Mouse (Mus musculus) hindbrain, embryonic 12.5 days (tissue): ENCODE data around the gene Papss1. TPM values are rescaled to one million over a fixed set of nuclear protein-coding genes. Genes with fewer than 3 reads are reported as not detected.

Experiments
- ATAC-seq: fragments of 200-750 bp; cut with Nextera tagmentation; 2 replicates; pipeline ENCODE4 v1.8.0; 2017; ENCODE audit warnings: moderate TSS enrichment; ENCODE audit not compliant: low FRiP score
- H3K27ac ChIP-seq: fragments of 300-500 bp; sonication (generic); 2 replicates; pipeline ENCODE4 v1.5.1; 2016; ENCODE audit warnings: mild to moderate bottlenecking
- H3K27me3 ChIP-seq: fragments of 300-500 bp; sonication (generic); 2 replicates; pipeline ENCODE4 v1.6.1; 2016; ENCODE audit warnings: mild to moderate bottlenecking
- H3K36me3 ChIP-seq: fragments of 300-500 bp; sonication (generic); 2 replicates; pipeline ENCODE4 v1.6.1; 2016; ENCODE audit warnings: mild to moderate bottlenecking
- H3K4me1 ChIP-seq: fragments of 300-500 bp; sonication (generic); 2 replicates; pipeline ENCODE4 v1.6.1; 2016
- H3K4me2 ChIP-seq: fragments of 300-500 bp; sonication (generic); replicated peaks from 2 replicates; pipeline ENCODE4 v1.6.1; 2016; ENCODE audit warnings: mild to moderate bottlenecking
- H3K4me3 ChIP-seq: fragments of 300-500 bp; sonication (generic); 2 replicates; pipeline ENCODE4 v1.5.1; 2016; ENCODE audit warnings: mild to moderate bottlenecking
- H3K9ac ChIP-seq: fragments of 300-500 bp; sonication (generic); 2 replicates; pipeline ENCODE4 v1.6.1; 2016; ENCODE audit warnings: mild to moderate bottlenecking, moderate library complexity
- H3K9me3 ChIP-seq: fragments of 300-500 bp; sonication (generic); replicated peaks from 2 replicates; pipeline ENCODE4 v1.6.1; 2016; ENCODE audit warnings: mild to moderate bottlenecking
- WGBS: fragments of 180-500 bp; shearing (Covaris S2); methylation state at CpG from one replicate; pipeline ENCODE4 v1.1.7; 2016; 5-methylcytosine and 5-hydroxymethylcytosine counted together
- polyA plus RNA-seq: library from polyadenylated mRNA; unstranded; fragments of >200 nt; fragmentation: Nextera tagmentation; extraction: Ambion mirVana; gene quantifications from 2 replicates; pipeline ENCODE4 v1.2.1, GENCODE M21; 2016

The Papss1 gene
- polyA plus RNA-seq, 1 experiment from 2014 or later, result 107 TPM

DNA sequence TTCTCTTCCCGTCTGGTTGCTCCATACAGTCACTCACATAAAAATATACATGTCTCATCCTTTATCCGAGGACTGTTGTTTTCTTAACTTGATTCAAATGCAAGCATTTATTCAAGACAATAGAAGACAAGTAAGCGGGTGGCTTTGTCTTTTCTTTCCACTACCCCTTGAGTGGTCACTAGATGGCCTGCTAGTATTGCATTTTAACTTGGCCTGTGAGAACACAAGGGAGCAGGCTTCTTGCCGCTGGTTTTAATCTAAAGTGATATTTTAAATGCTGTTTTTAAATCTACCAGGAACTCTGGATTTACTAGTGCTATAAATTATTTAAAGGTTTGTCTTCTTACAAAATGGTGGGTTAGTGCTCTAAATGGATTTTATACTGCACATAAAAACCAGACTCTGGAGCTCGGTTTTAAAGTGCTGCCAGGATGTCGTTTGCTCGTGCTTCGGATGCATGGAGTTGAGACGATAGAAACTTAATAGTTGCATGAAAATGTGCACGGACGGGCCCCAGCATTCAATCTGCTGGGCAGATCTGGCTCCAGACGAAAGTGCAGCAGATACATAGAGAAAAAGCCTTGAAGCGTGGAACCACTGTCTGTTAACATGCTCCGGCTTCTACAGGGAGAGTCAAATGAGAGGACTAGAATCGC is 28.7 kb downstream of the Papss1 start:
- no peak overlapping the region for H3K9ac ChIP-seq
- no peaks in the 10 kb centered on the region for H3K9me3 ChIP-seq
- peaks cover 26% of the 10 kb centered on the region for H3K36me3 ChIP-seq
- no peak for ATAC-seq
- H3K27ac ChIP-seq, result no peak overlapping the region
- no peak overlapping the region for H3K4me3 ChIP-seq
- H3K27me3 ChIP-seq, result no peaks in the 10 kb centered on the region
- no peaks in the 10 kb centered on the region for H3K4me1 ChIP-seq
- 85% methylated on average over 15 of the region's 15 CpGs for WGBS
- no peak overlapping the region for H3K4me2 ChIP-seq

DNA sequence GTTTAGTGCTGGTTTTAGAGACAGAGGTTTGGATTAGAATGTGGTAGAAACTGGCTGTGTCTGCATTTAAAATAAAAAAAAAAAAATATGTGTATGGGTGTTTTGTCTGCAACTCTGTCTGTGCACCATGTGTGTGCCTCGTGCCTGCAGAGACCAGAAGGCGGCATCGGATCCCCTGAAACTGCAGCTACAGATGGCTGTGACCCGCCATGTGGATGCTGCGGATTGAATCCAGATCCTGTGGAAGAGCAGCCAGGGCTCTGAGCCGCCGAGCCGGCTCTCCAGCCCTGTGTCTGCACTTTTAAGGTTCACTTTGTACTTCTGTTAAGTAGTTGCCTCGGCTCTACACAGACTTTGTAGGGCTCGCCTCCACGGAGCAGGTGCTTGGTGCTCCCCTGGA is 29.8 kb downstream of the Papss1 start:
- Histone ChIP-seq H3K4me2 (no peak overlapping the region), H3K4me3 (no peak overlapping the region), H3K9me3 (no peaks in the 10 kb centered on the region), H3K4me1 (no peaks in the 10 kb centered on the region), H3K9ac (no peak overlapping the region), H3K27me3 (no peaks in the 10 kb centered on the region), H3K36me3 (peaks cover 18% of the 10 kb centered on the region), H3K27ac (no peak overlapping the region)
- WGBS, result 97% methylated on average over 11 of the region's 11 CpGs
- ATAC-seq, result no peak

DNA sequence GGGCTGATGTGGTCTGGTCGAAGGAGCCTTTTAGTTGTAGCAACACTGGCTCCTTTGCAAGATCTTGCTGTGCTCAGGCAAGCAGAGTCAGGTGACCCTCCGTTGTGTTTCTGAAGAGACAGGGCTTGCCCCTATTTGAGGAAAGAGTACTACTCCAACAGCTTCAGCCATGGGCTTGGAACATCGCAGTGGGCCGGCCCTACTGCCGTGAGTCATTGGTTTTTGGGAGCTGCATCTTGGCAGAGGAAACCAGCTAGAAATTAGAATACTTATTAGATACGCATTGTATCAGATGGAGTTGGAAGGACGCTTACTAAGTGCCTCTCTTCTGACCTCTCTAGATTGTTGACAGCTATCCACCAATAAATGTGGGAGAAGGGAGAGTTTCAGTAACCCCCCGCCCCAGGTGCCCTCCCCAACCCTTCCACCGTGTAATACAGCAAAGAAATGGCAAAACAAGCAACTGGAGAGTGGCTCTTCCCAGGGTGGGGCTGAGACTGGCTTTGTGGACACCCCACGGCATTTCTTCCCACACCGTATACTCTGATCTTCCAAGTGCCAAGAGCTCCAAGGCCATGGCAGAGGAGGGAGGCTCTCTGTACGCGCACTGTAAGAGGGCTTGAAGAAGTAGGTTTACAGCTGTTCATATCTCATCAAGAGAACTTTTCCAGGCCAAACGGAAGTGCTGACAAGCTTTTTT is 31.1 kb downstream of the Papss1 start:
- H3K9me3 ChIP-seq, result no peaks in the 10 kb centered on the region
- H3K36me3 ChIP-seq, result peaks cover 11% of the 10 kb centered on the region
- H3K27ac ChIP-seq, result no peak overlapping the region
- no peak for ATAC-seq
- WGBS, result 92% methylated on average over 14 of the region's 14 CpGs
- no peaks in the 10 kb centered on the region for H3K27me3 ChIP-seq
- no peak overlapping the region for H3K4me3 ChIP-seq
- H3K4me1 ChIP-seq, result no peaks in the 10 kb centered on the region
- H3K4me2 ChIP-seq, result no peak overlapping the region
- H3K9ac ChIP-seq, result no peak overlapping the region

DNA sequence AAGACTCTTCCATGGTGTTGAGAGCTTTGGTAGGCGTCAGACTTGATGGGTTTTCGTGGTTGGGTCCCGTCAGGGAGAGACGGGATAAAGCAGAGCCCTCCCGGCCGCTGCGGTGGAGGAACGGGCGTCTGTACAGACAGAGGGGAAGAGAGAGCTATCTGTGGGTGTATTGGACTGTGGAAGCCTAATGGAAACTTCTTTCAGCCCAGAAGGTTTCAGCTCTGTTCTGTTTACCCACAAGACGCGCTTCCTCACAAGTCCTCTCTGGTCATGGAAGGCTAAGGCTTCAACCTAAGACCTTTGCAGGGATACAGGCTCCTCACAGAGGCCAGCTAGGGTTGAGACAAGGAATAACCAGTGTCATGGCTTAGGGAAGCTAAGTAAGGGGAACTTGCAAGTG is 36.2 kb downstream of the Papss1 start:
- no peak for ATAC-seq
- no peaks in the 10 kb centered on the region for H3K4me1 ChIP-seq
- WGBS, result 93% methylated on average over 11 of the region's 11 CpGs
- H3K4me2 ChIP-seq, result no peak overlapping the region
- H3K27ac ChIP-seq, result no peak overlapping the region
- H3K9ac ChIP-seq, result no peak overlapping the region
- H3K4me3 ChIP-seq, result no peak overlapping the region
- peaks cover 16% of the 10 kb centered on the region for H3K36me3 ChIP-seq
- no peaks in the 10 kb centered on the region for H3K9me3 ChIP-seq
- no peaks in the 10 kb centered on the region for H3K27me3 ChIP-seq

DNA sequence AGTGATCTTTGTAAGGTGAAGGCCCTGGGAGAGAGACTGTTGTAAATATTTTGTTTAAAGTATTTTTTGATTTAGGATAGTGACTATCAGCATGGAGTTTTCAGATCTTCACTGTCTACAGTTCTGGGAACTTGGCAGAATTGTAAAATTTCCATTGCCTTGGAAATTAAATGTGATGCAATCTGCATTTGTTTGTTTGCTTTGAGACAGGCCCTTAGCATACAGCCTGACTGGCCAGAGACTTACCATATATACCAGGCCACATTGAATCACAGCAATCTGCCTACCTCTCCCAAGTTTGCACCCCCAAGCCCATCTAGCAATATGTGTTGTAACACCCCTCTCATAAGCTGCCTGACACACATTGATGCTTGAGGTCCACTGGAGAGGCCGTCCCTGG is 36.8 kb downstream of the Papss1 start:
- Histone ChIP-seq H3K36me3 (peaks cover 21% of the 10 kb centered on the region), H3K27ac (no peak overlapping the region), H3K4me2 (no peak overlapping the region), H3K9me3 (no peaks in the 10 kb centered on the region), H3K9ac (no peak overlapping the region), H3K4me3 (no peak overlapping the region), H3K27me3 (no peaks in the 10 kb centered on the region), H3K4me1 (no peaks in the 10 kb centered on the region)
- 97% methylated on average over 1 of the region's 1 CpGs for WGBS
- no peak for ATAC-seq

DNA sequence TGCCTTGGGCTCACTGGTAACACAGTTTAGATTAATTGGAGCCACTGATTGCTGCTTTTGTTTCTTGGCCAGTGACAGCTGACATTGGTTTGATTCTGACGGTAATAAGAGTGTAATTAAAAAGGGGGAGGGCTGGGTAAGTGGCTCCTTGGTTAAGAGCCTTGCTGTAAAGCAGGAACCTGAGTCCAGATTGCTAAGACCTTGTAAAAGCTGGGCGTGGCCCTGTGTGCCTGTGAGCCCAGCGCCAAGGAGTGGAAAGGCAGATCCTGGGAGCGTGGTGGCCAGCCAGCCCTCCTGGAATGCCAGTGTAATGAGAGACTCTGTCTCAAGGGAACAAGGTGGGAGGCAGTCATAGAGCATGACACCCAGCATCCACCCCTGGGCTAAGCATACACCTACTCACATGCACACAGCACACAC is 38.4 kb downstream of the Papss1 start:
- WGBS, result 74% methylated on average over 4 of the region's 4 CpGs

DNA sequence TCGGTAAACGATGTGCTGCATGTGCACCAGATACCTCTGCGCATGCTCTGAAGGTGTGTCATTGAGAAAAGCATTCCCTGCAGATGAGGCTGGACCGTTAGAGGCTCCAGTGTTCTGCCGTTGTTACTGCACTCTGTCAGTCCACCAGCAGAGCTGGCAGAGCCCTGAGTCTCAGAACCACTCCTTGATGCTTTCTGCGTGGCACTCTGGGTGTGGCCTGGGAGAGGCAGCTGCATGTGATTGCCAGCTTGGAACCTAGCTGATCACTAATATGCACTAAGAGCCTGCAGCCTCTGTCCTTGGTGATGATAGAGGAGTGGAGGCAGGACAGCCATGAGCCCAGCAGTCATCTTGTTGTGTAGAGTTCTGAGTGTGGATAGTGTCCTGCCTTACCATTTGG is 43.5 kb downstream of the Papss1 start:
- no peak overlapping the region for H3K4me2 ChIP-seq
- H3K27me3 ChIP-seq, result no peaks in the 10 kb centered on the region
- ATAC-seq, result no peak
- WGBS, result 97% methylated on average over 6 of the region's 6 CpGs
- H3K9ac ChIP-seq, result no peak overlapping the region
- H3K4me3 ChIP-seq, result no peak overlapping the region
- H3K9me3 ChIP-seq, result no peaks in the 10 kb centered on the region
- no peak overlapping the region for H3K27ac ChIP-seq
- H3K4me1 ChIP-seq, result no peaks in the 10 kb centered on the region
- H3K36me3 ChIP-seq, result peaks cover 46% of the 10 kb centered on the region

More for the DNA sequence above, 38.4 kb downstream of the Papss1 start:
- no peak overlapping the region for H3K9ac ChIP-seq
- H3K4me1 ChIP-seq, result no peaks in the 10 kb centered on the region
- peaks cover 33% of the 10 kb centered on the region for H3K36me3 ChIP-seq
- H3K4me3 ChIP-seq, result no peak overlapping the region
- no peak overlapping the region for H3K27ac ChIP-seq
- H3K27me3 ChIP-seq, result no peaks in the 10 kb centered on the region
- no peaks in the 10 kb centered on the region for H3K9me3 ChIP-seq
- no peak overlapping the region for H3K4me2 ChIP-seq
- 0 out of 2 replicates have a peak, but pooled peaks have one; percentile 38 for ATAC-seq

DNA sequence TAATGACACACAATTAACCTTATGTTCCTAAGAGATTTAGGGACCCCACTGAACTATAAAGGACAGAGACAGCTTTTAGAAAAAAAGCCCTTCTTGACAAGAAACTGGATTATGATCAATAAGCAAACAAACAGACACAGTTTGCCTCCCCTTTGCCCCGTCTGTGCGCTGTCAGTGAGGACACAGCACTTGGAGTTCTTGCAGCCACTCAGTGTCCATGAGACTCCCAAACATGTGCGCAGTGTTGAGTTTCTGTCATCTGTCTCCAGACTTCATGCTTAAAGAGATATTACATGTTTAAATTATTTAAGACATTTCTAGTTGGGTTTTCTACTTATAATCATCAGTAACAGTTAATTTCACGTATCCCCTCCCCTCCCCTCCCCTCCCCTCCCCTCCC is 45.1 kb downstream of the Papss1 start:
- Histone ChIP-seq H3K9me3 (no peaks in the 10 kb centered on the region), H3K27me3 (no peaks in the 10 kb centered on the region), H3K36me3 (peaks cover 55% of the 10 kb centered on the region), H3K27ac (no peak overlapping the region), H3K4me1 (0 out of 2 replicates have a peak, but pooled peaks cover 3% of the 10 kb centered on the region), H3K4me2 (no peak overlapping the region), H3K4me3 (no peak overlapping the region), H3K9ac (no peak overlapping the region)
- no peak for ATAC-seq
- 91% methylated on average over 4 of the region's 4 CpGs for WGBS

DNA sequence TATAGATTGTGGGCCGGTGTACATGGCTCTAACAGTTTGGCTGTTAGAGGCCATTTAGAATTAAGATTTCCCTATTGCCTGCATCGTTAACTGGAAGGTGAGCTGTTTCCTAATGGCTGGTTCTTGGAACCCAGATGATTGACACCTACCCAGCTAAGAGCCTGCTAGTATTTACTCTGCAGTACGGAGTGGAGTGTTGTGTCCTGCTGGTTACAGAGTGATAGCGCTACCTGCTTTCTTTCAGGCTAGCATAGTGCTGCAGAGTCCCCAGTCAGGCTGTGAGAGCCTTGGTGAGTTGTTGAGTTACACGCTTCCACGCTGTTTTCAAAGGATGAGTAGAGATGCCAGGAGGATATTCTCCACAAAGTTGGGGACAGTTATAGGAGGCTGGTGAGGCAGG is 46.0 kb downstream of the Papss1 start:
- no peak overlapping the region for H3K9ac ChIP-seq
- 0 out of 2 replicates have a peak, but pooled peaks cover 3% of the 10 kb centered on the region for H3K4me1 ChIP-seq
- H3K4me2 ChIP-seq, result no peak overlapping the region
- no peak for ATAC-seq
- no peak overlapping the region for H3K27ac ChIP-seq
- H3K36me3 ChIP-seq, result peaks cover 54% of the 10 kb centered on the region
- H3K27me3 ChIP-seq, result no peaks in the 10 kb centered on the region
- WGBS, result 87% methylated on average over 6 of the region's 6 CpGs
- no peak overlapping the region for H3K4me3 ChIP-seq
- H3K9me3 ChIP-seq, result no peaks in the 10 kb centered on the region

DNA sequence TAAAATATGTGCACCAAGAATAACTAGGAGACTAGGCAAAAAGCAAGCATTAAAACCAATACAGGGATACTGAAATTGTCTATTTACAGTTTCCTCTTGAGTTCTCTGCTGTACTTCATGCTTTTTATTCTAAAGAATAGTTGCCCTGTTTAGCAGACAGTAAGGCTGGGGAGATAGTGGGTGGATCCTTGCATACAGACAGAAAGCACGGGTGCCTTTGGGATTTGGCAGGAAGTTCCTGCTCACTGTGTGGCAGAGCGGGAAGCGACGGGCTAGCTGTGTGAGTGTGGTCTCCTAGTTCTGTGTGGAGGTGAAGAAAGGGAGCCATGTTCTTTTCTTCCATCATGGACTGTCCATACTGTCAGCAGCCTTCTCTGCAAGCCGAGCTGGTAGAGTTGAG is 48.3 kb downstream of the Papss1 start:
- ATAC-seq, result no peak
- no peaks in the 10 kb centered on the region for H3K9me3 ChIP-seq
- H3K4me1 ChIP-seq, result 0 out of 2 replicates have a peak, but pooled peaks cover 3% of the 10 kb centered on the region
- H3K4me3 ChIP-seq, result no peak overlapping the region
- 85% methylated on average over 5 of the region's 5 CpGs for WGBS
- no peak overlapping the region for H3K27ac ChIP-seq
- H3K4me2 ChIP-seq, result no peak overlapping the region
- H3K36me3 ChIP-seq, result peaks cover 37% of the 10 kb centered on the region
- no peak overlapping the region for H3K9ac ChIP-seq
- no peaks in the 10 kb centered on the region for H3K27me3 ChIP-seq

DNA sequence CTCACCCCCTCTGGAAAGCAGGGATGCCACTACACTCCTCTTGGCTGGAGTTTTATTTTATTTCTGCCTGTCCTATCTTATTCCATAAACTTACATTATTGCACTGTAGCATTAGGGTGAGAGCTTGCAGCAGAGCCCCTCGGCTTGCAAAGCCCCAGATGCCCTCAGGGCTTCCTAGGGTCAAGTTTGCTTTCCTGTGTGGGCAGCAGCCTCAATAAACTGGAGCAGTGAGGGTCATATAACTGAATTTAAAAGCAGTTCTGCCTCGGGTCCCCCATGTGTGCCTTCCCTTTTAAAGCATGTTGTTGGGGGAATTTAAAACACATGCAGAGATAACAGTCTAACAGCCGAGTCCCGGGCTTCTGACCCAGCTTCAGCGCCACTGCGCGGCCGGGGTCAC is 49.5 kb downstream of the Papss1 start:
- H3K4me2 ChIP-seq, result no peak overlapping the region
- H3K9me3 ChIP-seq, result no peaks in the 10 kb centered on the region
- no peaks in the 10 kb centered on the region for H3K27me3 ChIP-seq
- 67% methylated on average over 8 of the region's 8 CpGs for WGBS
- no peak overlapping the region for H3K27ac ChIP-seq
- ATAC-seq, result no peak
- no peak overlapping the region for H3K4me3 ChIP-seq
- H3K4me1 ChIP-seq, result 0 out of 2 replicates have a peak, but pooled peaks cover 3% of the 10 kb centered on the region
- peaks cover 41% of the 10 kb centered on the region for H3K36me3 ChIP-seq
- no peak overlapping the region for H3K9ac ChIP-seq

DNA sequence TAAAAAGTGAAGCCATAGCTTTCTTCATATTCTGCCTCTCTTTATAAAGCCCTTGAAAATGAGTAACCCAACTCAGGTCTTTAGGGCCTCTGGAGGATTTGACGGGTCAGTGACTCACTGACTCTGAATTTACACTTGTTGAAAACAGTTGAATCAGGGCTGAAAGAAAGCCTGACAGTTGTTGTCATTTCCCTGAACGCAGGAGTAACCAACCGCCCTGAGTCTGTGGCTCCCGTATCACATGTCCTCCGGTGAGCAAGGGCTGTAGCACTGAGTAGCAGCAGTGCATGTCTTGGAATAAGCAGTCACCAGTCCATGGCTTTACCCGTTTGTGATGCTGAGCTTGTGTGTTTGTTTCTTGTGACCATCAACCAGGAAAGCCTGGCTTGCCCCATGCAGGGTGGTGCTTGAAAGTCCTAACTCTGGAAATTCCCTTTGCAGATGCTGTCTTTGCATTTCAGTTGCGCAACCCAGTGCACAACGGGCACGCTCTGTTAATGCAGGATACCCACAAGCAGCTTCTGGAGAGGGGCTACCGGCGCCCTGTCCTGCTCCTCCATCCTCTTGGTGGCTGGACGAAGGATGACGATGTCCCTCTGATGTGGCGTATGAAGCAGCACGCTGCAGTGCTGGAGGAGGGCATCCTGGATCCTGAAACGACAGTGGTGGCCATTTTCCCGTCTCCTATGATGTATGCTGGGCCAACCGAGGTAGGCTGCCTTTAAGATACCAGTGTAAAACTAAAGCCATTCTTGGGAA is 54.2 kb downstream of the Papss1 start:
- 0 out of 2 replicates have a peak, but pooled peaks cover 3% of the 10 kb centered on the region for H3K4me1 ChIP-seq
- H3K9ac ChIP-seq, result no peak overlapping the region
- no peaks in the 10 kb centered on the region for H3K27me3 ChIP-seq
- H3K9me3 ChIP-seq, result no peaks in the 10 kb centered on the region
- 90% methylated on average over 18 of the region's 18 CpGs for WGBS
- no peak overlapping the region for H3K4me2 ChIP-seq
- no peak for ATAC-seq
- no peak overlapping the region for H3K27ac ChIP-seq
- H3K4me3 ChIP-seq, result no peak overlapping the region
- peaks cover 26% of the 10 kb centered on the region for H3K36me3 ChIP-seq
